Mouse (Mus musculus): Measurements from ENCODE around the gene Armc2. TPM values are rescaled to one million over a fixed set of nuclear protein-coding genes. Genes with fewer than 3 reads are reported as not detected.

Armc2 gene
- polyA plus RNA-seq, 1 experiment from 2014 or later: 1.2 TPM

DNA sequence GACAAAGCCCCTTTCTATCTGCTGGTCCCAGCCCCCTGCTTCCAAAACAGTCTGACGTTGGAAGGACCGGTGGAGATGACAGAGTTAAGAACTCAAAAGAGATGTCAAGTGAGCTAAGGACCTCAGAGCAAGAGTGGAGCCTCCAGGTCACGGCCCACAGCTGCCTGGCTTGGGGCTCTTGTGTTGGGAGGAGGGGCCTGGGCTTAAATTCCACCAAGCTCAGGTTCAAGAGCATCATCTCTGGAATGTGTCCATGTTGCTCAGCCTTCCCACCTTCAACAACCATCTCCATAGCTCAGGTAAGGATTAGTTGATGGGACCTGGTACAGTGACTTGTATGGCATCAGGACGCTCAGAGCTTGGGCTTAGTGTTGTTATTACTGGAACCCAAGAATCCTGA lies 23.7 kb downstream of the Armc2 start:
- Histone ChIP-seq H3K27ac (ENCODE audit: low read depth, low read length) (no peak overlapping the region), H3K4me3 (ENCODE audit: low read depth, low read length) (no peak overlapping the region), H3K9ac (ENCODE audit: low read depth, low read length) (no peak overlapping the region), H3K9me3 (ENCODE audit: control insufficient read depth) (no peaks in the 10 kb centered on the region), H3K27me3 (replicated peaks; ENCODE audit: control insufficient read depth, insufficient read depth, low read length) (no peaks in the 10 kb centered on the region), H3K4me2 (replicated peaks; ENCODE audit: low read depth) (no peak overlapping the region), H3K4me1 (replicated peaks; ENCODE audit: control insufficient read depth, insufficient read depth, low read length) (no peaks in the 10 kb centered on the region), H3K36me3 (ENCODE audit: control insufficient read depth, insufficient read depth) (no peaks in the 10 kb centered on the region)
- ATAC-seq: no peak
- 65% methylated on average over 4 of the region's 4 CpGs for WGBS
- TF ChIP-seq CTCF (IDR thresholded peaks at IDR 0.05; ENCODE audit: low read depth): no peak

DNA sequence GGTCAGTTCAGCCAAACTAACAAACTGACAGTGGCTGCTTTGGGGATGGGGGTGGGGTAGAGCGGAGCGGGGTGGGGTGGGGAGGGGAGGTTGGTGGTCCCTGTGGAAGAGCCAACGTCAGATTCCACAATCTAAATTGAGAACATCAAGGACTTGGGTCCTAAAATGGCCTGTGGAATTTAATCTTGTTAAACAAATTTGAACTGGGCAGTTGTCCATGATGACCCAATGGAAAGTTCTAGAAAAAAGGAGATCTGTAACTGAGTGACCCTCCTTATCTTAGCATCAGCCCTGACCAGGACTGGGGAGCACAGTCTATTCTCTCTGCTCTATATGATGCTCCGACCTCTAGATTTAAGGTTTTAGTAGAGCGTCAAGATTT lies 26.2 kb downstream of the Armc2 start:
- no peak for TF ChIP-seq CTCF (IDR thresholded peaks at IDR 0.05; ENCODE audit: low read depth)
- H3K9me3 ChIP-seq (ENCODE audit: control insufficient read depth): no peaks in the 10 kb centered on the region

DNA sequence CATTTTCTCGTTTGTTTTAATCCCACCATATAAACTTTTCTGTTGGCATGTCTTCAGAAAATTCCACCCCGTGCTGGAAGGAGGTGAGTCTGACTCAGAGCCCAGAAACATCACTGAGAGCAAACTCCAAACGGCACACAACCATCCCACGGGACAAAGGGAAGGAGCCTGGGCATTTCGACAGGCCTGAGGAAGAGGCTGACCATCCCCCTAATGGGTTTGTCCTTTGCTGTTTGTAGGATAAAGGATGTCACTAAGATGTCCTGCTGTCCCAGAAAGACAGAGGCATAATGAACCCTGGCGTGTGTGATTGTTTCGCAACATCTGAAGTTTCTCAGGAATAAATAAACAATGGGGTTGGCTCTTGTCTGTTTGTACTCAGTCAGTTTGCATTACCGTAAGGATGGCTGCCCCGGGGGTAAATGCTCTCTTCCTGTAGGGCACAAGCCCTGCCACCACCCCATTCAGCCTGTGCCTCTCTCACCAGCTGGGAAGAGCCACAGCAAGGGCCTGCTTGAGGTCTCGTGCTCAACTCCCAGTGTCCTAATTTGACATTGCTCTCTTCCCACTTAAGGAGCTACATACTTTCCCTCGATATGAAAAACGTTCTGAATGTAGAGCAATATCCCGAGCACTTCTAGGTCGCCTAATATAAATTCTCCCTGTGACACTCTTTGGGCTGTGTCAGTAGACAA lies 26.7 kb downstream of the Armc2 start:
- Histone ChIP-seq H3K9ac (ENCODE audit: low read depth, low read length) (no peak overlapping the region), H3K9me3 (ENCODE audit: control insufficient read depth) (no peaks in the 10 kb centered on the region), H3K4me1 (replicated peaks; ENCODE audit: control insufficient read depth, insufficient read depth, low read length) (no peaks in the 10 kb centered on the region), H3K27ac (ENCODE audit: low read depth, low read length) (no peak overlapping the region), H3K36me3 (ENCODE audit: control insufficient read depth, insufficient read depth) (no peaks in the 10 kb centered on the region), H3K4me3 (ENCODE audit: low read depth, low read length) (no peak overlapping the region), H3K4me2 (replicated peaks; ENCODE audit: low read depth) (no peak overlapping the region), H3K27me3 (replicated peaks; ENCODE audit: control insufficient read depth, insufficient read depth, low read length) (no peaks in the 10 kb centered on the region)
- no peak for ATAC-seq
- WGBS: 27% methylated on average over 14 of the region's 14 CpGs
- TF ChIP-seq CTCF (IDR thresholded peaks at IDR 0.05; ENCODE audit: low read depth): no peak

More for the DNA sequence above, 26.2 kb downstream of the Armc2 start:
- no peaks in the 10 kb centered on the region for H3K4me1 ChIP-seq (replicated peaks; ENCODE audit: control insufficient read depth, insufficient read depth, low read length)
- 72% methylated on average over 5 of the region's 5 CpGs for WGBS
- no peak for ATAC-seq
- H3K9ac ChIP-seq (ENCODE audit: low read depth, low read length): no peak overlapping the region
- H3K4me2 ChIP-seq (replicated peaks; ENCODE audit: low read depth): no peak overlapping the region
- H3K36me3 ChIP-seq (ENCODE audit: control insufficient read depth, insufficient read depth): no peaks in the 10 kb centered on the region
- no peaks in the 10 kb centered on the region for H3K27me3 ChIP-seq (replicated peaks; ENCODE audit: control insufficient read depth, insufficient read depth, low read length)
- H3K27ac ChIP-seq (ENCODE audit: low read depth, low read length): no peak overlapping the region
- no peak overlapping the region for H3K4me3 ChIP-seq (ENCODE audit: low read depth, low read length)

DNA sequence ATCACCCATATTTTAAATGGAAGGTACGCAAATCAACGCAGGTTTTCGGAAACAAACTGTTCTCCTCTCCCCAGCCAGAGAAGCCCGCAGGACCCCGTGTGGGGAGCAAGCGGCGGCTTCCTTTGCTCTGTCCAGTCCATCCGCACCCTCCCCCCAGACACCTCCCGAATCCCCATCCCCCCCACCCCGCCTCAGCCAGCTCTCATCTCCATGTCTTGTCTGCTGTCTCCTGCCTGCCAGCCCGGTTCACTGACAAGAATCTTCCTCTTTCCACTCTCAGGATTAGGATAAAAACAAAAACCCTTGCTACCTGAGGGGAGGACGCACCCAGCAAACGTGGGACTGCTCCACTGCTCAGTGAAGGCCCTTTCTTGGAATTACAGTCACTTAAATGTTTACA lies 27.3 kb downstream of the Armc2 start:
- H3K4me3 ChIP-seq (ENCODE audit: low read depth, low read length): no peak overlapping the region
- ATAC-seq: no peak

DNA sequence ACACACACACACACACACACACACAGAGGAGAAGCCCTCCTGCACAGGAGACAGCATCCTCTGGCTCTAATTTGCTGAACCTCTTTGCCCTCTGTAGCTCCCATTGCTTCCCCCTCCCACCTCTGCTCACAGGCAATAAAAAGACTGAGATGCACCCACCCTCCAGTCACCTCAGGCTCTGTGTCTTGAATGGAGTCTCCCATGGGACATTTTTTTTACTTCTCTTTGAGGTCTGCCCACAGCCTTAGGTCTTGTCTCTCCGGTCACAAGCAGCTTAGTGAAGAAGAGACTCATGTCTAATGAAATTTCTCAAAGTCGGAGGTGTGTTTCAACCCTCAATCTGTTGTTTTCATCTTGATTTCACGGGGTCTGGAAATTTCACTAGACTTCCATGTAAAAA lies 29.3 kb downstream of the Armc2 start:
- Histone ChIP-seq H3K4me1 (replicated peaks; ENCODE audit: control insufficient read depth, insufficient read depth, low read length) (no peaks in the 10 kb centered on the region), H3K9me3 (ENCODE audit: control insufficient read depth) (no peaks in the 10 kb centered on the region), H3K9ac (ENCODE audit: low read depth, low read length) (no peak overlapping the region), H3K36me3 (ENCODE audit: control insufficient read depth, insufficient read depth) (no peaks in the 10 kb centered on the region), H3K4me3 (ENCODE audit: low read depth, low read length) (no peak overlapping the region), H3K27me3 (replicated peaks; ENCODE audit: control insufficient read depth, insufficient read depth, low read length) (no peaks in the 10 kb centered on the region), H3K27ac (ENCODE audit: low read depth, low read length) (no peak overlapping the region), H3K4me2 (replicated peaks; ENCODE audit: low read depth) (no peak overlapping the region)
- no peak for ATAC-seq
- 93% methylated on average over 3 of the region's 3 CpGs for WGBS
- no peak for TF ChIP-seq CTCF (IDR thresholded peaks at IDR 0.05; ENCODE audit: low read depth)

More for the DNA sequence above, 27.3 kb downstream of the Armc2 start:
- TF ChIP-seq CTCF (IDR thresholded peaks at IDR 0.05; ENCODE audit: low read depth): no peak
- Histone ChIP-seq H3K4me1 (replicated peaks; ENCODE audit: control insufficient read depth, insufficient read depth, low read length) (no peaks in the 10 kb centered on the region), H3K27me3 (replicated peaks; ENCODE audit: control insufficient read depth, insufficient read depth, low read length) (no peaks in the 10 kb centered on the region), H3K27ac (ENCODE audit: low read depth, low read length) (no peak overlapping the region), H3K36me3 (ENCODE audit: control insufficient read depth, insufficient read depth) (no peaks in the 10 kb centered on the region), H3K4me2 (replicated peaks; ENCODE audit: low read depth) (no peak overlapping the region), H3K9me3 (ENCODE audit: control insufficient read depth) (no peaks in the 10 kb centered on the region), H3K9ac (ENCODE audit: low read depth, low read length) (no peak overlapping the region)
- WGBS: 39% methylated on average over 13 of the region's 13 CpGs

DNA sequence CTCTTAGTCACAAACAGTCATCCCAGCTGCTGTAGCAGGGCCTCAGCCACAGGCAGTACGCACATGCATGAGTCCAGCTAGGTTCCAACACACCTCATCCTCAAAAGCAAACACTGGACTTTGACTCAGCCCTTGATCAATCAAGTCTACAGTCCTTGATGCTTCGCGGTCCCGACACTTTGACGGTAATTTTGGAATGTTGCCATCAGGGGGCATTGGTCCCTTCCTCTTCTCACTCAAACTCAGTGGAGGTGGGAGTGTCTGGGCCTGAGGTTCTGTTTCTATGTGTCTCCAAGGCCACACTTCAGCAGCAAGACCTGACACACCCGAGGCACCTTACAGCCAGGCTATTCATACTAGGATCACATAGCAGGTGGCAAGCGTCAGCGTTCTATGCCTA lies 32.1 kb downstream of the Armc2 start:
- no peak for TF ChIP-seq CTCF (IDR thresholded peaks at IDR 0.05; ENCODE audit: low read depth)
- no peak overlapping the region for H3K4me2 ChIP-seq (replicated peaks; ENCODE audit: low read depth)
- H3K9me3 ChIP-seq (ENCODE audit: control insufficient read depth): no peaks in the 10 kb centered on the region
- no peak overlapping the region for H3K9ac ChIP-seq (ENCODE audit: low read depth, low read length)
- no peak overlapping the region for H3K4me3 ChIP-seq (ENCODE audit: low read depth, low read length)
- no peaks in the 10 kb centered on the region for H3K4me1 ChIP-seq (replicated peaks; ENCODE audit: control insufficient read depth, insufficient read depth, low read length)
- no peaks in the 10 kb centered on the region for H3K36me3 ChIP-seq (ENCODE audit: control insufficient read depth, insufficient read depth)
- no peak for ATAC-seq
- no peaks in the 10 kb centered on the region for H3K27me3 ChIP-seq (replicated peaks; ENCODE audit: control insufficient read depth, insufficient read depth, low read length)
- WGBS: 81% methylated on average over 8 of the region's 8 CpGs
- no peak overlapping the region for H3K27ac ChIP-seq (ENCODE audit: low read depth, low read length)

DNA sequence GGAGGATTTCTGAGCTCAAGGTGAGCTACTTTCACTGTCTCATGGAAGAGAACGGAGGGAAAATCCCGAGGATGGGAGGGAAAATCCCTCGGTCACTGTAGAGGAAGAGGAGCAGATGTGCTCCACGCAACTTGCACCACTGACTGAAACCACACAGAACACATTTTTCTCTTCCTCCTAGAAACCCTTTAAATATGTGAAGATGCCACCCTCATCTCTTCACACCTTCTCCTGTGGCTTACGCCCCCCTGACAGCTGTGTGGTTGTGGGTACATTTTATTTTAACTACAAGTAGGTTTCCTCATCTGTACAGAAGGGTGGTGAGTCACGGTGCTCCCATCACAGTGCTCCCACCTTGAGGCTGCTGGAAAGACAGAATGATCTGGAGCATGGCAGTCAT lies 34.0 kb downstream of the Armc2 start:
- H3K9ac ChIP-seq (ENCODE audit: low read depth, low read length): no peak overlapping the region
- no peak overlapping the region for H3K27ac ChIP-seq (ENCODE audit: low read depth, low read length)
- H3K36me3 ChIP-seq (ENCODE audit: control insufficient read depth, insufficient read depth): no peaks in the 10 kb centered on the region
- no peak for TF ChIP-seq CTCF (IDR thresholded peaks at IDR 0.05; ENCODE audit: low read depth)
- H3K4me2 ChIP-seq (replicated peaks; ENCODE audit: low read depth): no peak overlapping the region
- no peak for ATAC-seq
- WGBS: 84% methylated on average over 6 of the region's 6 CpGs
- H3K9me3 ChIP-seq (ENCODE audit: control insufficient read depth): no peaks in the 10 kb centered on the region
- H3K27me3 ChIP-seq (replicated peaks; ENCODE audit: control insufficient read depth, insufficient read depth, low read length): no peaks in the 10 kb centered on the region
- no peaks in the 10 kb centered on the region for H3K4me1 ChIP-seq (replicated peaks; ENCODE audit: control insufficient read depth, insufficient read depth, low read length)
- H3K4me3 ChIP-seq (ENCODE audit: low read depth, low read length): no peak overlapping the region

Data from intestine, postnatal 0 days (tissue).